Mouse (Mus musculus): ENCODE measurements around the gene Nop14.

Nop14 gene

DNA sequence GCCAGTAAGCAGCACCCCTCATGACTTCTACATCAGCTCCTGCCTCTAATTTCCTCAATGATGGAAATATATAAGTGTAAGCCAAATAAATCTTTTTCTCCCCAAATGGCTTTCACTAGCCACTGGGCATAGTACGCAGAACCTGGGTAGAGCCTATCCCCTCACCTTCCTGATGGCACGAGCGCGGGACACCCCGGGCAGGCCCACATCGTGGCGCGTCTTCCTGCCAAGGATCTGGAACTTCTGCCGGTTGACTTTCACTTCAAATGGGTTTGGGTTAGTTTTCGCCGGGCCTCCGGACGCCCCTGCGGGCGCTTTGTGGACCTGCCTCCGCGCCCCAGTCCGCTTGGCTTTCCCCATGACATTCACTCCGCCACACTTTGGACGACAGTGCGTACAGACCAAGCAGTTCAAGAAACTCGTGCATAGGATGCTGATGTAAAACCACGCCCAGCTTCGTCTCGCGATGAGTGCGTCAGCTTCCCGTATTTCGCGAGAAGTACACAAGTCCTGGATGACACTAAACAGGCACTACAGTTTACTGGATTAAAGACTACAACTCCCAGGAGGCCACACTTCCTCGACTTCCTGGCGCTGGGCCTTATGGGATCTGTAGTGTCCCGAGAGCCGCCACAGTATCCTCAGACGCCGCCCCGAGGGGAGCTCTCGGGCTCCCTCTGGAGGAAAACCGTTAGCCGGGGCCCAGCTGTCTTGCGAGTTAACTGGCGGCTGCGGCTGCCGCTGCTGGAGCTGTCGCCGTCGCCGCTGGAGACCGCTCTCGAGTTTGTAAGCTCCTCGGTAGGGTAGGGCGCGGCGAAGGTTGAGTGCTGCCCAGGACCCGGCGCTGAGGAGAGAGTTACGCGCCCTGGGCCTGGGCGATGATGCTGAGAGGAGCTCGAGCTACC lies at the start of gene Nop14, which contains the start of gene Grk4:
TSS of gene Nop14 (minus strand) at position 463 of the 905 bp plus-strand sequence.
TSS of gene Grk4 (plus strand) at position 694 of the 905 bp plus-strand sequence.
- peak; percentile 99 for DNase-seq (ENCODE audit: extremely low spot score)

DNA sequence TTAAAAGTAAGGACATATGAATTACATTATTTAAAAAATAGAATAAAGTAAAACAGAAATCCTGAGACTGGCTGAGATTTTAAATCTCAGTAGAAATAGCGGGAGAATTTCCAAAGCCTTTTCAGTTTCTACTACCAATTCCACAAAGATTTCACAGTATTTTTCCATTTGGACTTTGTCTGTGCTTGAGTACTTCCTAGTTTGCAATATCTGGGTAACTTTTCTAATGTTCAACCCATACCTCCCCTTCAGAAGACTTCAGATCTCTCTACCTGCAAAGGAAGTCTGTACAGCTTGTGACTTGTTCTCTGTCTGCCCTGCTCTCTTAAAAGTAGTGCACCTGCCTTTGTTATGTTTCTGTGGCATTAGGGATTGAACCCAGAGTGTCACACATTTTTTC lies 48.5 kb upstream of the Nop14 start:
- no peak for DNase-seq (ENCODE audit: extremely low spot score)

DNA sequence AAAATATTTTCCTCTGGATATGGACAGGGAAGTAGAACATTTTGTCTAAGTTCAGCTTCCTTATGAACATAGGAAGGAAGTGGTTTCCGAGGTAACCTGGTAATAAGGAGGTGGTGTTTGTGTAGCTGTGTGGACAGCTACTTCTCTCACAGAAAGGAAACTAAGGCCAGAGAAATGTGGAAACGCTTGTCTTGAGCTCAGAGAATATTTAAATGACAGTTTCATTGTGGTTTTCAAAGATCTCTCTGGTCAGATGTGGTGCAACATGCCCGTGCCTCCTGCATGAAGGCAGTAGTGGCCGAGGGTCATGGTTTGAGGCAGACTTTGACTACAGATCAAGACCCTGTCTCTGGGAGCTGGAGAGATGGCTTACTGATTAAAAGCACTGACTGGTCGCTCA lies 35.6 kb upstream of the Nop14 start:
- no peak for DNase-seq (ENCODE audit: extremely low spot score)

DNA sequence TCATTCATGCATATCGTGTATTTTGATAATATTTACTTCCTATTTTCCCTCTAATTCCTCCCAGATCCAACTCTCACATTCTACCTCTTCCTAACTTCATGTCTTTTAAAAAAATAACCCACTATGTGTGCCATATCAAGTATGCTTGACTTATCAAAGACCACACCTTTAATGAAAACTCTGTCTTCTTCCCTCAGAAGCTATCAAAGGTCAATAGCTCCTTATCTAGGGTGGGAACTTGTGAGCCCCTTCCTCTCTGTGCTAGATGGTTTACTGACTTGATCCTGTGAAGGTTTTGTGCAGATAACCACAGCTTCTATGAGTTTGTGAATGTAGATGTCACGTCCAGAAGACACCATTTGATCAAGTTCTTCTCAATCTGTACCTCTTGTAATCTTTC lies 32.8 kb upstream of the Nop14 start:
- DNase-seq (ENCODE audit: extremely low spot score), result no peak

DNA sequence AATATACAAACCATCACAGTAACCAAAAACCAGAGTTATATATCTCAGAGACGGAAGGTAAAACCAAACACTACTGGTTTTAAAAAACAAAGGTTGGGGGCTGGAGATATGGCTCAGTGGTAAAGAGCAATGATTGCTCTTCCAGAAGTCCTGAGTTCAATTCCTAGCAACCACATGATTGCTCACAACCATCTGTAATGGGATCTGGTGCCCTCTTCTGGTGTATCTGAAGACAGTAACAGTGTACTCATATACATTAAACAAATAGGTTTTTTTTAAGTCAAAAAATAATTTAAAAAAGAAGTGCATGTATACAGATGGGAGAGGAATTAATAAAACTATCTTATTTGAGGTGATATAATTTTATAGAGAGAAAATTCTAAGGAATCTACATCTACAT lies 29.9 kb upstream of the Nop14 start:
- no peak for DNase-seq (ENCODE audit: extremely low spot score)

DNA sequence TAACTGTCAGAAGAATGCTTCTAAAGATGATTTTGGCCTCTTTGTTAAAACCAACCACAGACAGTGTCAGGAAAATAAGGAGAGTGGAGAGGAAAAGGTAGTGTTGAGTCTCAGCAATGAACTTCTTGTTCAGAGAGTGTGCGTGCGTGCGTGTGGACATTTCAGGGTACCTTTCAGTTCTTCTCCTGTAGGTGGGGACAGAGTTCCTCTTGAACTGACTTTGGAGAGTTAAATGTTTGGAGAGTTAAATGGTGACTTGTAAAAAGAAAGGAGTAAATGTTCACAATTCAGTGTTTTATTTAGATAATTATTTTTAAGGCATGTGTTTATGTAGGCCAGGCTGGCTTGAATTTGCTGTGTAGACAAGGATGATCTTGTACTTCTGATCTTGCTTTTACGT lies 10.3 kb upstream of the Nop14 start:
- no peak for DNase-seq (ENCODE audit: extremely low spot score)

DNA sequence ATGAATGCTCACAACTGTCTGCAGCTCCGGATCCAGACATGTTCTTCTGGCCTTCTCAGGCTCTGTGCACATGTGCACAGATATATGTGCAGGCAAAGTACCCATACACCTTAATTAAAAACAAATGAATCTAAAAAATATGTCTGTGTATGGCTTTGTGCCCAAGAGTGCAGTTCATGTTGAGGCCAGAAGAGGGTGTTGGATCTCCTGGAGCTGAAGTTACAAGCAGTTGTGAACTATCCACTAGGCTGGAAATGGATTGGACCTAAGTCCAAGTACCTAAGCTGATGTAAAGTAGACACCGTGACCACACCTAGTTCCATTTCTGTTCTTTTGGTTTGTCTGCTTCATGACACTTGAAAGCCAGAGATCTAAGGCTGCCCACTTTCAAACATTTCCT lies 9.5 kb upstream of the Nop14 start:
- no peak for DNase-seq (ENCODE audit: extremely low spot score)

GRCm38 (mm10) chr5:34663231-34663630 lies 3.3 kb upstream of the Nop14 start:
- no peak for DNase-seq (ENCODE audit: extremely low spot score)

DNA sequence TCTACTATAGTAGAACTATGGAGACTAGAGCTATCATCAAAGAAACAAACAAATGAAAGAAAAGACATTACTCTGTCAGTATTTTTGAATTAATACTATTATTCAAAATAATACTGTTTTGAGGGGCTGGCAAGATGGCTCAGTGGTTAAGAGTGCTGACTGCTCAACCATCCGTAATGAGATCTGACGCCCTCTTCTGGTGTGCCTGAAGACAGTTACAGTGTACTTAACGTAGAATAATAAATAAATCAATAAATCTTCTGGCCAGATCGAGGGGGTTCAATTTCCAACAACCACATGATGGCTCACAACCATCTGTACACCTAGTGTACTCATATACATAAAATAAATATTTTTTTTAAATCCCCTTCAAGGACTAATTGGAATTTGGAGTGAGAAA lies 2.0 kb upstream of the Nop14 start:
- no peak for DNase-seq (ENCODE audit: extremely low spot score)

DNA sequence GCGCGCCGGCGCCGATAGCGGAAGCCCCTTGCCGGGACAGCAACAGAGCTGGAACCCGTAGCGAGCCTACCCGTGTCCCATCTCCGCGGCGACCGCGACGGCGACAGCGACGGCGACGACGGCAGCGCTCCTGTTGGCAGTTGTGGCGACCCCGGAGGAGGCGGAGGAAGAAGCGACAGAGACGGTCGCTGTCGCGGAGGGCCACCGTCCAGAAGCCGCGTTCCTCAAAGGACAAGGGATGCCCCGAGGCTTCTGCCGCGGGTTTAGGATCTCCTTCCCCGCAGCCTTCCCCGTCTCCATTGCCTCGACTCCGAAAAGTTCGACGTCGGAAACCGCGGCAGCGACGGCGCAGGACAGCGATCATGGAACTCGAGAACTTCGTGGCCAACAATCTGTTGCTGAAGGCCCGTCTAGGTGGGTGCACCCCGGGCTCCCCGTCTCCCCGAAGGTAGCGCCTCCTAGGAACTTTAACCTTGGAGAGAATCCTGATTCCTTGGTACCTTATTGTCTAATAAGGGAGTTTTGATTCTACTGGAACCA lies 713 bp upstream of the Nop14 start:
- no peak for DNase-seq (ENCODE audit: extremely low spot score)

- DNase-seq (ENCODE audit: extremely low spot score), result no peak
These were observed 2.4 kb downstream of the Nop14 start for GRCm38 (mm10) chr5:34657556-34657955.

DNA sequence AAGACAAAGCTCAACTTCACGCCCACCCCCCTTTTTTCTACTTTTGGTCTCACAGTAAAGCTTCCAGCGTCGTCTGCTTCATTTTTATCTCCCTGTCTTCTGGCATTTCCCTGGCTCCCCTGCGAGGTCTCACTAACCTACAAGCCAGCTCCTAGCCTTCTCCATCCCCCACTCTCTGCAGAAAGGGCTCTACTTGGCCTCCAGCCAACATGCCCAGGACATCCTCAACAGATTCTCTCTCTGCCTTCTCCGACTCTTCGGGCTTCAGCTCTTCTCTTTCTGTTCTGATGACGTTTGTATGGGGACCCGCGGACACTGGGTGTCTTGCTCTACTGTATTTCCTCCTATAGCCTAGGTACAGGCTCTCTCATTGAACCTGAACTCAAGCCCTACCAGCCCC lies 5.1 kb downstream of the Nop14 start:
- no peak for DNase-seq (ENCODE audit: extremely low spot score)

DNA sequence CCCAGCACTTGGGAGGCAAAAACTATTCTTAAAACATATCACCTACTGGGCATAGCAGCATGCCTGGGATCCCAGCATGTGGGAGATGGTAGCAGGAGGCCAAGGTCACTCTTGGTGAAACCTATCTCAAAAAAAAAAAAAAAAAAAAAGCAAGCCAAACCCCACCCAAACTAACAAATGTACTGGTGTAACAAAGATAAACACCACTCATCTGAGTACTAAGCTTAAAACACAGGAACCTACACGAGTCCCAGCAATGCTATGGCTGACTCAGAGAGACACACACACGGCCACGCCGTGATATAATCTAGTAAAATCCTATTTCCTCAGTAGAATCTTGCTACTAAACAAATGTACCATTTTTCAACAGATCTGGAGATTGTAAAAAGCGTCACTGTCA lies 7.0 kb downstream of the Nop14 start:
- no peak for DNase-seq (ENCODE audit: extremely low spot score)

DNA sequence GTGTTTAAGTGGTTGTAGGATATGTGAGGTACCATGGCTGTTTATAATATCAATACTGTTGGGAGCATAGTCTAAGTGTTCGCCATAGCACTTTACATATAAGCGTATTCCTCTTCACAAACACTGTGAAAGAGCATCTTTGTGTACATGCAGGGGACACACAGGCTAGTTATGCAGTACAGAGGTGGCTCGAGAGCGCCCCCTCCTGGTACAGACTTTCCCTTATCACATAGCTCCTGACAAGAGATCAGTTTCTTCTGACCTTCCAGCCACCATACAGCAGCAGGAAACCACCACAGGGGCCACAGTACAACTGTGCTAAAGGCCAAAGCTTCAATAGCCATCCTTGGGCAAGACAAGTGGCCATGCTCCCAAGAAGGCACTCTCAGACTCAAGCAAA lies 12.4 kb downstream of the Nop14 start:
- peak; percentile 64 for DNase-seq (ENCODE audit: extremely low spot score)

GRCm38 (mm10) chr5:34642932-34643331 lies 17.0 kb downstream of the Nop14 start:
- DNase-seq (ENCODE audit: extremely low spot score), result peak; percentile 37

DNA sequence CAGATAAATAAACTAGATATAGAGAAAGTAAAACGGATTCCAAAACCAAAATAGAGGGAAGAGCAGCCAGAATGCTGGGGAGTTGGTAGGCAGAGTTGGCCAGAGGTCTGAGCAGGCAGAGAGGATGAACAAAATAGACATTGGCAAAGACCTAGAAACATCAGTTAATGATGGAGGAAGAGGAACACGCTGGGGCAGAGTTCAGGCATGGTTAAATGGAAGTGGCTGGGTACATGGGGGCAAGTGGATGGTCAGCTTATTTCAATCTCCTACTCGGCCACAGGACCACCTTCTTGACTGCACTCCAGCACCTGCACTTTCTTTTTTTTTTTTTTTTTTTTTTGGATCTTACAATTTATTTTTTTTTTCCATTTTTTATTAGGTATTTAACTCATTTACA lies 18.0 kb downstream of the Nop14 start:
- no peak for DNase-seq (ENCODE audit: extremely low spot score)

DNA sequence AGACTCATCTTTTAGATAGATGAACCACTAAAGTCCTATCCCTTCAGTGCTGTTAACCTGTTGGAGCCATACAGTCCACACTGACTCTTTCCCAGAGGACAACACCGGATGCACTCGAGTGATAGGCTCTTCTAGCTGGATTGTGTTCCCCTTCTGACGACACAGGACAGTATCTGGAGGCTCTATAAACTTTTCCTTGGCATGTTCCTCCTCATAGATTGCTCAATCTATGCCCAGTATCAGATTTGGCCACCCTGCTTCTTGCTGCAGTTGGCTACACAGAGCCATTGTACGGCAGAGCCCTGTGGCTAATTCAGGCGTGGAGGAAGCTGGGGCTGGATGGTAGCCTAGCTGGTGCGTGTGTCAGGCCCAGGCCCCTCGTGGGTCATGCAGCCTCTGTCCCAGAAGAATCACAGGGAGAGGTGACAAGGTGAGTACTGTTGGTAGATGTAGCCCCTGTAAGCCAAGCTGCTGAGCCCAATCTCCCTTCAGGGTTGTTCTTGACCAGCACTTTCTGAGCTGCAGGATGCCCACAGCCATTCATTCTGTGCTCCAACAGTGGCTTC lies 22.3 kb downstream of the Nop14 start:
- DNase-seq (ENCODE audit: extremely low spot score), result no peak

DNA sequence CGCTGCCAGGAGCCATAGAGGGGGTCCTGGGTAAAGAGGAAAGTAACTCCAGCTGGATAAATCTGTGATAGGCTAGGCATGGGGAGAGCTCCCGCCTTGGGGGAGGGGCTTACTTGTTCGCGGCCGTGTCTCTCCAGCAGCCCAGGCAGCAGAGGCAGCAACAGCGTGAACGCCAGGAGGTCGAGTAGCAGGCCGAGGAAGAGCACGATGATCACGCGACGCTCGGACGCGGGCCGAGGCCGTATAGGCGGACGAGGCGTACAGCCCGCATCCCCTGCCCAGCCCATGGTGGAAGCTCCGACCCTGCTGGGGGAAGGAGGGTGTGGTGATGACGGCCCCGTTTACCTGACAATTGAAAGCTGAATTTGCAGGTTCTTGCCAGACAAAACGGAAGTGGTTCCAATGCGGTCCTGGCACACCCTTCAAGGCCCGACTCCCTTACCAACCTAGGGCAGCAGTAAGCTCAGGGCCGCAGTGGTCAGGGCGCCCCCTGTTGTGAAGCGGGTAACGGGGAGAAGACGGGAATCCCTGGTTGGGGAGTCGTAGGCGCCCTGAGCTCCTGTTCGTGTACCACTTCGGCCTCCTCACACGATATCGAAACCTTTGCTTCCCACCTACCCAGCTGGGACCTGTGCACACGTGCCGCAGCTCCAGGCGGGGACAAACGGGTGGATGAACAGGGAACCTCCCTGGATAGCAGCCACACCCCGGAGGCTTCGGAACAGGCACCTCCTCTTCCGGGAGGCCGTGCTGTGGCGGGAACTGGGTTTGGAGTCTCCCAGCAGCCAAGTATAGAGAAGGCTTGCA lies 23.3 kb downstream of the Nop14 start, which contains the start of gene Mfsd10:
TSS of gene Mfsd10 (minus strand) at position 732 of the 807 bp plus-strand sequence.
- peak; percentile 81 for DNase-seq (ENCODE audit: extremely low spot score)

DNA sequence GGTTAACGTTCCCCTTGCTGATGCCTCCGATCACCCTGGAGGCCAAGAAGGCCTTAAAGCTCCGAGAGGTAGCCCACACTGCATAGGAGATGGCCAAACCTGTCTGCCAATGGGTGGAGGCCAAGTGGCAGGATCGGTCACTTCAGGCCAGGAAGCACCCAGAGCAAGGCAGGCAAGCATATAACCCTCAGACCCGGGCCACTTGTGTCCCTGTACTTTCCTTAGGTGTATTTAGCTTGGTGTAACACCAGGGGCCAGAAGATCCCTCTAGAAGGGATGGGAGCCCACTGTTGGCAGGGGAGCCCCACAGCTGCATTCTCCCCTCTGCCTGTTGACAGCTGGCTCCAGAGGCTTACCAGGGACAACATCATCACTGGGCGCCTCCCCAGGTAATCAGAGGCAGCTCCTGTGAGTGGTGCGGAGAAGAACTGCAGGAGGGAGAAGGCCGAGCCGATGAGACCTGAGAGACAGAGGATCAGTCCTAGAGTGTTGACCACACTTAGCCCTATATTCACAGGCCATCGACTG lies 24.2 kb downstream of the Nop14 start:
- no peak for DNase-seq (ENCODE audit: extremely low spot score)

- DNase-seq (ENCODE audit: extremely low spot score), result no peak
These were observed 25.1 kb downstream of the Nop14 start for GRCm38 (mm10) chr5:34634746-34635400.

- no peak for DNase-seq (ENCODE audit: extremely low spot score)
These were observed 26.3 kb downstream of the Nop14 start for GRCm38 (mm10) chr5:34633641-34634040.

Measured in embryo, embryonic 9.5 days (tissue).